Mouse (Mus musculus): ENCODE results near the gene Nyap1. TPM values are rescaled to one million over a fixed set of nuclear protein-coding genes. Genes with fewer than 3 reads are reported as not detected.

Gene Nyap1
- 0.77 and 4.9 TPM in 2 replicates for polyA plus RNA-seq (2012; rRNA removed; ENCODE audit: low replicate concordance)

DNA sequence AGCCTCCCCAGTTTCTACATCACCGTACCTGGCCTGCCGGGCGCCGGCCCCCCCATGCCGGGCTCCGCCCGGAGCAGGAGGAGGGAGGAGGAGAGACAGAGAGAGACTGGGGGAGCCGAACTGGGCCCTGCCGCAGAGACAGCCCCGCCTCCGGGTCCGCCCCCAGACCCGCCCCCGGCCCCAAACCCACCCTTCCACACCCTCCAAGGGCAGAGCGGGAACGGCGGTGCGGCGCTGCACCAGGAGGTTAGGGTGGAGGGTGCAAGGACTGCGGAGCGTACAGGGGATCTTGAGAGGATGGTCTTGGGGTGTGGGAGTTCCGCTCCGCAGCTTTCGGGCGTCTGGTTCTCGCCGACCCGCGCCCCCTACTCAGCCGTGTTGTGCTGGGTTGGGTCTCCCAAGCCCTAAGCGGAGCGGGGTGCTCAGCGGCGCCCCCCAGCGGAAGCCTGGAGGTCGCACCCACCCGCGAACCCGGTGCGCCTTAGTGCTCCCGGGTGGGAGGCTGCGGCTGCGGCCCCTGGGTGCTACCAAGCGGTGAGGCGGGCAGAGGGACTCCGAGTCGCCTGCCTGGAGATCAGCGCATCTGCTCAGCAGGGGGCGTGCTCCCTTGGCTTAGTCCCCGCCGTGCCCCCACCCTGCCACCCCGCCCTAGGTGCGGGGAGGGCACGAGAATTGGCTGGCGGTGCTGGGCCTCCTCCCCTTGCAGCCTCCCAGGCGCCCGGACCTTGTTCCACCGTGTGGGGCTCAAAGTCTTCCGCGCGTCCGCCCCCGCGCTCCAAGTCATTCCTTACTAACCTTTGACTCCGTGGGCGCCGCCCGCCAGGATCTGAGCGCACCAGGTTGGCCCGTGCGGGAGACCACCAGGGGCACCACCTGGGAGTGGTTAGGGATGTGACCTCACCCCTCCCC is at the start of gene Nyap1:
Gene Nyap1 (minus strand): TSS at position 585 of the 909 bp plus-strand sequence.

GRCm38 (mm10) chr5:137787151-137787928 is 45.9 kb upstream of the Nyap1 start, which contains the start of the genes Mepce and Zcwpw1:
Mepce (minus strand) TSS chr5:137787655.
Zcwpw1 (plus strand) TSS chr5:137787798.

DNA sequence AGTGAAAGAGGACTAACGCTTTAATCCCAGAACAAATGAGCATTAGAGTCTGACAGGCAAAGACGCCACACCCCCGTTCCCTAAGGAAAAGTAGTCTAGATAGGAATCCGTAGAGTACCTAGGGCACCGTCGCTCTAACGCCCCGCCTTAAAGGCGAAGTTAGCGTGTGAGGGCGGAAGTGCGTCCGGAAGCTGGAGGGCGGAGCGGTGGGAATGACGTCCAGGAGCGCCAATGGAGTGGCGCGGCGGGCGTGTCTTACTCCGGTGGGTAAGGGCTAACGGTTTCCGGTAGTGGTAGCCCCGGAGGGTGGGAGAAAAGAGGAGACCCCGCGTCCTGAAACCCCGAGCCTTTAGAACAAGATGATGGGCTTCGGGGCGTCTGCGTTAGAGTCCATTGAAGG is 37.2 kb upstream of the Nyap1 start, which contains the start of gene Ppp1r35:
Gene Ppp1r35 (plus strand): TSS at position 215 of the 400 bp plus-strand sequence.

GRCm38 (mm10) chr5:137745214-137746171 is 4.1 kb upstream of the Nyap1 start, which contains the start of gene Tsc22d4:
Tsc22d4 (plus strand) TSS chr5:137745730.

DNA sequence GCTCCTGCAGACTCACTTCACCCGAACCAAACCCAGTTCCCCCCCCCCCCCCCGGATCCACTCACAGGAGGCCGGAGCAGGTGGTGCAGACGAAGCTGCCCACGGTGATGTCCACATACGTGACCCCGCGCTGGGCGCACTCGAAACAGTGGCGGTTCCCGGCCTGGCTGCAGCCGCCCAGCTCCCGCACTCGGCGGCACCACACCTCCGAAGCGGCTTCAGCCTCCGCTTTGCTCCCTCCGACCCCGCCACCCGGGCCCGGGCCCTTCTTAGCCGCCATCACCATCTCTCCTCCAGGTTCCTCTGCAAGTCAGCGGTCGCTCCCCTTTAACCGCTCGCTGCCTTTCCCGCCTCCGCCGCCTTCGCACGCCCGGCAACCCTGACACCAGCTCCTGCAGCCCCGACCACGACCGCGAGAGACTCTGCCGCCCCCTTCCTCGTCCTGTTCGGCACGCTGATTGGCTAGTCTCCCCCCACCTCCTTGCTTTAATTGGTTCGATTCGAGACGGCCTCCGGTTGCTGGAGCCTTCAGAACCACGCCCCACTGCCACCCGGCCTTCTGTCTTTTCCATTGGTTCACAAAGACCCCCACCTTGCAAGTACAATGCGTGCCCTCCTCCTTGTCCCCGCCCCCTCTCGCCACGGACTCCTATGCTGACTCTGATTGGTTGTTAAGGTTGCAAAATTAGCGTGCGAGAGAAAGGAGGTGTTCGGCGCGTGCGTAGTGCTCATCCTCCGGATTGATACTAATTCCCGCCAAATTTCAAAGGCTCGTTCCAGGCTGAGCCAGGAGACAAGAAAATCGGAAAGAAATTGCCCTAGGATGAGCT is 56.9 kb downstream of the Nyap1 start, which contains the start of gene Agfg2:
Gene Agfg2 (minus strand): TSS at position 433 of the 830 bp plus-strand sequence.

Other genes starting within 250 kb of the Nyap1 start
- gene Pop7, start 239.1 kb downstream of the Nyap1 start, polyA plus RNA-seq (2012; rRNA removed; ENCODE audit: low replicate concordance) = 36.0 and 53.4 TPM in 2 replicates
- 25.9 and 42.7 TPM in 2 replicates for gene Gigyf1, start 223.1 kb downstream of the Nyap1 start, polyA plus RNA-seq (2012; rRNA removed; ENCODE audit: low replicate concordance)
- not detected in 2 replicates for gene Epo, start 208.4 kb downstream of the Nyap1 start, polyA plus RNA-seq (2012; rRNA removed; ENCODE audit: low replicate concordance)
- 882 and 932 TPM in 2 replicates for gene Gnb2, start 208.1 kb downstream of the Nyap1 start, polyA plus RNA-seq (2012; rRNA removed; ENCODE audit: low replicate concordance)
- 0.14 and 1.6 TPM in 2 replicates for gene Actl6b, start 188.1 kb downstream of the Nyap1 start, polyA plus RNA-seq (2012; rRNA removed; ENCODE audit: low replicate concordance)
- gene Tfr2, start 171.8 kb downstream of the Nyap1 start, polyA plus RNA-seq (2012; rRNA removed; ENCODE audit: low replicate concordance) = 5.8 and 25.3 TPM in 2 replicates
- gene Mospd3, start 140.5 kb downstream of the Nyap1 start, polyA plus RNA-seq (2012; rRNA removed; ENCODE audit: low replicate concordance) = 85.2 and 108 TPM in 2 replicates
- gene Pcolce, start 127.8 kb downstream of the Nyap1 start, polyA plus RNA-seq (2012; rRNA removed; ENCODE audit: low replicate concordance) = 140 and 168 TPM in 2 replicates
- gene Fbxo24, start 112.6 kb downstream of the Nyap1 start, polyA plus RNA-seq (2012; rRNA removed; ENCODE audit: low replicate concordance) = 0.71 and 0.79 TPM in 2 replicates
- 37.2 and 60.0 TPM in 2 replicates for gene Lrch4, start 112.5 kb downstream of the Nyap1 start, polyA plus RNA-seq (2012; rRNA removed; ENCODE audit: low replicate concordance)
- 14.9 and 32.2 TPM in 2 replicates for gene Gm20605, start 112.4 kb downstream of the Nyap1 start, polyA plus RNA-seq (2012; rRNA removed; ENCODE audit: low replicate concordance)
- gene Sap25, start 100.3 kb downstream of the Nyap1 start, polyA plus RNA-seq (2012; rRNA removed; ENCODE audit: low replicate concordance) = 60.1 and 83.8 TPM in 2 replicates
- gene Irs3, start 95.9 kb downstream of the Nyap1 start, polyA plus RNA-seq (2012; rRNA removed; ENCODE audit: low replicate concordance) = 29.5 and 86.2 TPM in 2 replicates
- 32.7 and 54.1 TPM in 2 replicates for gene Agfg2, start 56.9 kb downstream of the Nyap1 start, polyA plus RNA-seq (2012; rRNA removed; ENCODE audit: low replicate concordance)
- gene Tsc22d4, start 4.1 kb upstream of the Nyap1 start, polyA plus RNA-seq (2012; rRNA removed; ENCODE audit: low replicate concordance) = 77.4 and 106 TPM in 2 replicates
- gene Ppp1r35, start 37.2 kb upstream of the Nyap1 start, polyA plus RNA-seq (2012; rRNA removed; ENCODE audit: low replicate concordance) = 24.9 and 28.3 TPM in 2 replicates
- gene Mepce, start 46.0 kb upstream of the Nyap1 start, polyA plus RNA-seq (2012; rRNA removed; ENCODE audit: low replicate concordance) = 35.8 and 48.0 TPM in 2 replicates
- 1.9 and 2.5 TPM in 2 replicates for gene Zcwpw1, start 46.2 kb upstream of the Nyap1 start, polyA plus RNA-seq (2012; rRNA removed; ENCODE audit: low replicate concordance)
- 2.6 and 7.9 TPM in 2 replicates for gene Pilra, start 94.7 kb upstream of the Nyap1 start, polyA plus RNA-seq (2012; rRNA removed; ENCODE audit: low replicate concordance)
- 3.9 and 6.1 TPM in 2 replicates for gene Pilrb1, start 116.5 kb upstream of the Nyap1 start, polyA plus RNA-seq (2012; rRNA removed; ENCODE audit: low replicate concordance)
- gene Pilrb2, start 130.2 kb upstream of the Nyap1 start, polyA plus RNA-seq (2012; rRNA removed; ENCODE audit: low replicate concordance) = 4.4 and 4.8 TPM in 2 replicates
- not detected in 2 replicates for gene Cyp3a13, start 180.0 kb upstream of the Nyap1 start, polyA plus RNA-seq (2012; rRNA removed; ENCODE audit: low replicate concordance)
- gene Gjc3, start 221.5 kb upstream of the Nyap1 start, polyA plus RNA-seq (2012; rRNA removed; ENCODE audit: low replicate concordance) = 0.09 and 0.14 TPM in 2 replicates
- 0.16 and 0.39 TPM in 2 replicates for gene Azgp1, start 239.9 kb upstream of the Nyap1 start, polyA plus RNA-seq (2012; rRNA removed; ENCODE audit: low replicate concordance)